Mouse (Mus musculus): ENCODE measurements around the gene Clasrp. TPM values are rescaled to one million over a fixed set of nuclear protein-coding genes. Genes with fewer than 3 reads are reported as not detected.
A peak's percentile ranks its signal among the peaks of the same experiment; 100 is the strongest.

The Clasrp gene
- polyA plus RNA-seq (2015; fragmentation: Nextera tagmentation; extraction: Ambion mirVana), result 30.3 and 32.5 TPM in 2 replicates

GRCm38 (mm10) chr7:19603849-19604605 is at the start of gene Clasrp:
Gene Clasrp (minus strand): TSS chr7:19604486.
- H3K9me3 ChIP-seq (ENCODE audit: control insufficient read depth, low read length), result no peaks in the 10 kb centered on the region
- peak; percentile 92 for ATAC-seq
- under 1% methylated on average over 57 of the region's 57 CpGs for WGBS

GRCm38 (mm10) chr7:19652614-19653013 is 48.3 kb upstream of the Clasrp start:
- no peak overlapping the region for H3K9ac ChIP-seq (ENCODE audit: low read depth, low read length)
- no peaks in the 10 kb centered on the region for H3K9me3 ChIP-seq (ENCODE audit: control insufficient read depth, low read length)
- no peak overlapping the region for H3K27ac ChIP-seq (ENCODE audit: low read length)
- H3K36me3 ChIP-seq (ENCODE audit: control insufficient read depth, insufficient read depth, low read length), result peaks cover 9% of the 10 kb centered on the region; the same call in 1 of the 2 replicates
- no peaks in the 10 kb centered on the region for H3K27me3 ChIP-seq (replicated peaks; ENCODE audit: control insufficient read depth, insufficient read depth, low read length)
- no peak for ATAC-seq
- H3K4me3 ChIP-seq (ENCODE audit: low read length), result no peak overlapping the region
- H3K4me2 ChIP-seq (ENCODE audit: low read depth, low read length), result no peak overlapping the region
- no peaks in the 10 kb centered on the region for H3K4me1 ChIP-seq (ENCODE audit: control insufficient read depth, insufficient read depth, low read length)
- 94% methylated on average over 2 of the region's 2 CpGs for WGBS

More at GRCm38 (mm10) chr7:19603849-19604605, at the start of gene Clasrp:
- Histone ChIP-seq H3K27ac (ENCODE audit: low read length) (peak within 1 kb of the TSS; percentile 80), H3K27me3 (replicated peaks; ENCODE audit: control insufficient read depth, insufficient read depth, low read length) (no peaks in the 10 kb centered on the region), H3K9ac (ENCODE audit: low read depth, low read length) (peak within 1 kb of the TSS; percentile 98), H3K4me3 (ENCODE audit: low read length) (peak within 1 kb of the TSS; percentile 94), H3K36me3 (ENCODE audit: control insufficient read depth, insufficient read depth, low read length) (peaks cover 7% of the 10 kb centered on the region; the same call in 1 of the 2 replicates), H3K4me2 (ENCODE audit: low read depth, low read length) (peak within 1 kb of the TSS; percentile 70), H3K4me1 (ENCODE audit: control insufficient read depth, insufficient read depth, low read length) (peaks cover 19% of the 10 kb centered on the region)

- ATAC-seq, result no peak
- H3K4me3 ChIP-seq (ENCODE audit: low read length), result no peak overlapping the region
- no peaks in the 10 kb centered on the region for H3K9me3 ChIP-seq (ENCODE audit: control insufficient read depth, low read length)
- H3K36me3 ChIP-seq (ENCODE audit: control insufficient read depth, insufficient read depth, low read length), result peaks cover 9% of the 10 kb centered on the region; the same call in 1 of the 2 replicates
- no peak overlapping the region for H3K4me2 ChIP-seq (ENCODE audit: low read depth, low read length)
- H3K4me1 ChIP-seq (ENCODE audit: control insufficient read depth, insufficient read depth, low read length), result no peaks in the 10 kb centered on the region
- no peaks in the 10 kb centered on the region for H3K27me3 ChIP-seq (replicated peaks; ENCODE audit: control insufficient read depth, insufficient read depth, low read length)
- WGBS, result 80% methylated on average over 6 of the region's 6 CpGs
- H3K27ac ChIP-seq (ENCODE audit: low read length), result no peak overlapping the region
- H3K9ac ChIP-seq (ENCODE audit: low read depth, low read length), result no peak overlapping the region
These were observed 46.9 kb upstream of the Clasrp start for GRCm38 (mm10) chr7:19651063-19651786.

GRCm38 (mm10) chr7:19641223-19641622 is 36.9 kb upstream of the Clasrp start:
- Histone ChIP-seq H3K4me1 (ENCODE audit: control insufficient read depth, insufficient read depth, low read length) (no peaks in the 10 kb centered on the region), H3K36me3 (ENCODE audit: control insufficient read depth, insufficient read depth, low read length) (peaks cover 31% of the 10 kb centered on the region; the same call in 1 of the 2 replicates), H3K9ac (ENCODE audit: low read depth, low read length) (no peak overlapping the region), H3K27me3 (replicated peaks; ENCODE audit: control insufficient read depth, insufficient read depth, low read length) (no peaks in the 10 kb centered on the region), H3K4me3 (ENCODE audit: low read length) (no peak overlapping the region), H3K9me3 (ENCODE audit: control insufficient read depth, low read length) (no peaks in the 10 kb centered on the region), H3K4me2 (ENCODE audit: low read depth, low read length) (no peak overlapping the region), H3K27ac (ENCODE audit: low read length) (no peak overlapping the region)
- ATAC-seq, result no peak
- 95% methylated on average over 4 of the region's 4 CpGs for WGBS

- Histone ChIP-seq H3K4me2 (ENCODE audit: low read depth, low read length) (no peak overlapping the region), H3K9me3 (ENCODE audit: control insufficient read depth, low read length) (no peaks in the 10 kb centered on the region), H3K27ac (ENCODE audit: low read length) (no peak overlapping the region), H3K4me3 (ENCODE audit: low read length) (no peak overlapping the region), H3K9ac (ENCODE audit: low read depth, low read length) (no peak overlapping the region), H3K27me3 (replicated peaks; ENCODE audit: control insufficient read depth, insufficient read depth, low read length) (no peaks in the 10 kb centered on the region), H3K36me3 (ENCODE audit: control insufficient read depth, insufficient read depth, low read length) (peaks cover 33% of the 10 kb centered on the region), H3K4me1 (ENCODE audit: control insufficient read depth, insufficient read depth, low read length) (no peaks in the 10 kb centered on the region)
- no peak for ATAC-seq
- WGBS, result 84% methylated on average over 11 of the region's 11 CpGs
These were observed 31.0 kb upstream of the Clasrp start for GRCm38 (mm10) chr7:19635074-19635827.

GRCm38 (mm10) chr7:19634591-19634990 is 30.3 kb upstream of the Clasrp start:
- H3K4me1 ChIP-seq (ENCODE audit: control insufficient read depth, insufficient read depth, low read length), result peaks cover 3% of the 10 kb centered on the region; the same call in 1 of the 2 replicates
- H3K4me2 ChIP-seq (ENCODE audit: low read depth, low read length), result no peak overlapping the region
- H3K9ac ChIP-seq (ENCODE audit: low read depth, low read length), result no peak overlapping the region
- WGBS, result 100% methylated on average over 2 of the region's 2 CpGs
- no peaks in the 10 kb centered on the region for H3K9me3 ChIP-seq (ENCODE audit: control insufficient read depth, low read length)
- H3K27ac ChIP-seq (ENCODE audit: low read length), result no peak overlapping the region
- H3K36me3 ChIP-seq (ENCODE audit: control insufficient read depth, insufficient read depth, low read length), result peaks cover 33% of the 10 kb centered on the region
- no peak for ATAC-seq
- H3K27me3 ChIP-seq (replicated peaks; ENCODE audit: control insufficient read depth, insufficient read depth, low read length), result no peaks in the 10 kb centered on the region
- no peak overlapping the region for H3K4me3 ChIP-seq (ENCODE audit: low read length)

- no peak overlapping the region for H3K4me2 ChIP-seq (ENCODE audit: low read depth, low read length)
- no peak overlapping the region for H3K27ac ChIP-seq (ENCODE audit: low read length)
- H3K9me3 ChIP-seq (ENCODE audit: control insufficient read depth, low read length), result no peaks in the 10 kb centered on the region
- H3K4me3 ChIP-seq (ENCODE audit: low read length), result no peak overlapping the region
- 91% methylated on average over 15 of the region's 15 CpGs for WGBS
- H3K27me3 ChIP-seq (replicated peaks; ENCODE audit: control insufficient read depth, insufficient read depth, low read length), result no peaks in the 10 kb centered on the region
- ATAC-seq, result no peak
- H3K9ac ChIP-seq (ENCODE audit: low read depth, low read length), result no peak overlapping the region
- H3K4me1 ChIP-seq (ENCODE audit: control insufficient read depth, insufficient read depth, low read length), result peaks cover 5% of the 10 kb centered on the region; the same call in 1 of the 2 replicates
- peaks cover 33% of the 10 kb centered on the region for H3K36me3 ChIP-seq (ENCODE audit: control insufficient read depth, insufficient read depth, low read length)
These were observed 29.6 kb upstream of the Clasrp start for GRCm38 (mm10) chr7:19633855-19634254.

GRCm38 (mm10) chr7:19633197-19633596 is 28.9 kb upstream of the Clasrp start:
- no peaks in the 10 kb centered on the region for H3K9me3 ChIP-seq (ENCODE audit: control insufficient read depth, low read length)
- ATAC-seq, result no peak
- no peak overlapping the region for H3K4me2 ChIP-seq (ENCODE audit: low read depth, low read length)
- peaks cover 29% of the 10 kb centered on the region for H3K36me3 ChIP-seq (ENCODE audit: control insufficient read depth, insufficient read depth, low read length)
- peaks cover 5% of the 10 kb centered on the region; the same call in 1 of the 2 replicates for H3K4me1 ChIP-seq (ENCODE audit: control insufficient read depth, insufficient read depth, low read length)
- H3K9ac ChIP-seq (ENCODE audit: low read depth, low read length), result no peak overlapping the region
- no peak overlapping the region for H3K27ac ChIP-seq (ENCODE audit: low read length)
- no peak overlapping the region for H3K4me3 ChIP-seq (ENCODE audit: low read length)
- 90% methylated on average over 17 of the region's 17 CpGs for WGBS
- H3K27me3 ChIP-seq (replicated peaks; ENCODE audit: control insufficient read depth, insufficient read depth, low read length), result no peaks in the 10 kb centered on the region

GRCm38 (mm10) chr7:19632720-19633119 is 28.4 kb upstream of the Clasrp start:
- no peak for ATAC-seq
- H3K27ac ChIP-seq (ENCODE audit: low read length), result no peak overlapping the region
- H3K36me3 ChIP-seq (ENCODE audit: control insufficient read depth, insufficient read depth, low read length), result peaks cover 26% of the 10 kb centered on the region
- H3K9ac ChIP-seq (ENCODE audit: low read depth, low read length), result no peak overlapping the region
- H3K4me3 ChIP-seq (ENCODE audit: low read length), result no peak overlapping the region
- H3K27me3 ChIP-seq (replicated peaks; ENCODE audit: control insufficient read depth, insufficient read depth, low read length), result no peaks in the 10 kb centered on the region
- H3K4me2 ChIP-seq (ENCODE audit: low read depth, low read length), result no peak overlapping the region
- peaks cover 7% of the 10 kb centered on the region for H3K4me1 ChIP-seq (ENCODE audit: control insufficient read depth, insufficient read depth, low read length)
- H3K9me3 ChIP-seq (ENCODE audit: control insufficient read depth, low read length), result no peaks in the 10 kb centered on the region
